Mouse (Mus musculus) naive thymus-derived CD4-positive, alpha-beta T cell, adult 2 months (primary cell): ENCODE data around the gene Cacna2d1.

Experiments used
- DNase-seq: peaks from one replicate; pipeline ENCODE4 v3.0.0-alpha.2; 2011; ENCODE audit warnings: low read depth

Gene Cacna2d1

GRCm38 (mm10) chr5:16277058-16277457 is 342.6 kb downstream of the Cacna2d1 start:
- no peak for DNase-seq

- no peak for DNase-seq
Observed at GRCm38 (mm10) chr5:16281229-16281628, 346.7 kb downstream of the Cacna2d1 start.

- DNase-seq = peak; percentile 6
Observed at GRCm38 (mm10) chr5:16293223-16293622, 358.7 kb downstream of the Cacna2d1 start.

GRCm38 (mm10) chr5:16293825-16294224 is 359.3 kb downstream of the Cacna2d1 start:
- no peak for DNase-seq

GRCm38 (mm10) chr5:16294708-16295107 is 360.2 kb downstream of the Cacna2d1 start:
- no peak for DNase-seq

GRCm38 (mm10) chr5:16297170-16297771 is 362.8 kb downstream of the Cacna2d1 start:
- no peak for DNase-seq

GRCm38 (mm10) chr5:16299631-16300030 is 365.1 kb downstream of the Cacna2d1 start:
- no peak for DNase-seq

GRCm38 (mm10) chr5:16309168-16310006 is 374.9 kb downstream of the Cacna2d1 start:
- DNase-seq = peak; percentile 27

- no peak for DNase-seq
Observed at GRCm38 (mm10) chr5:16314242-16314641, 379.8 kb downstream of the Cacna2d1 start.

- no peak for DNase-seq
Observed at GRCm38 (mm10) chr5:16315983-16316390, 381.5 kb downstream of the Cacna2d1 start.

- DNase-seq = no peak
Observed at GRCm38 (mm10) chr5:16317680-16318242, 383.3 kb downstream of the Cacna2d1 start.

- no peak for DNase-seq
Observed at GRCm38 (mm10) chr5:16326610-16327009, 392.1 kb downstream of the Cacna2d1 start.

GRCm38 (mm10) chr5:16345393-16345792 is 410.9 kb downstream of the Cacna2d1 start:
- no peak for DNase-seq

GRCm38 (mm10) chr5:16355816-16356215 is 421.3 kb downstream of the Cacna2d1 start:
- no peak for DNase-seq

GRCm38 (mm10) chr5:16357709-16358108 is 423.2 kb downstream of the Cacna2d1 start:
- DNase-seq = no peak

GRCm38 (mm10) chr5:16362076-16362475 is 427.6 kb downstream of the Cacna2d1 start:
- no peak for DNase-seq

GRCm38 (mm10) chr5:16363171-16363570 is 428.7 kb downstream of the Cacna2d1 start:
- DNase-seq = no peak

GRCm38 (mm10) chr5:16370706-16371105 is 436.2 kb downstream of the Cacna2d1 start:
- DNase-seq = no peak

- DNase-seq = no peak
Observed at GRCm38 (mm10) chr5:16373966-16374365, 439.5 kb downstream of the Cacna2d1 start.

GRCm38 (mm10) chr5:16376329-16376908 is 441.9 kb downstream of the Cacna2d1 start:
- peak; percentile 4 for DNase-seq

- DNase-seq = no peak
Observed at GRCm38 (mm10) chr5:16410011-16410410, 475.5 kb downstream of the Cacna2d1 start.

- DNase-seq = no peak
Observed at GRCm38 (mm10) chr5:16414693-16415092, 480.2 kb downstream of the Cacna2d1 start.

- DNase-seq = no peak
Observed at GRCm38 (mm10) chr5:16417996-16418395, 483.5 kb downstream of the Cacna2d1 start.
